Mouse (Mus musculus): ENCODE measurements around the gene Gap43. TPM values are rescaled to one million over a fixed set of nuclear protein-coding genes. Genes with fewer than 3 reads are reported as not detected.
"Not testable (repeated sequence)": the region's sequence is repeated elsewhere in the genome, so short reads cannot be mapped to it uniquely, and the experiment has no call there.

The Gap43 gene
- polyA plus RNA-seq, 1 experiment from 2014 or later: 120 TPM

GRCm38 (mm10) chr16:42262935-42263542, 77.4 kb downstream of the Gap43 start:
- H3K4me1 ChIP-seq: no peaks in the 10 kb centered on the region
- no peak overlapping the region for H3K9ac ChIP-seq
- H3K4me2 ChIP-seq (replicated peaks): no peak overlapping the region
- no peaks in the 10 kb centered on the region for H3K9me3 ChIP-seq
- no peak overlapping the region for H3K27ac ChIP-seq
- 83% methylated on average over 5 of the region's 5 CpGs for WGBS
- no peak overlapping the region for H3K4me3 ChIP-seq
- no peaks in the 10 kb centered on the region for H3K27me3 ChIP-seq
- no peaks in the 10 kb centered on the region for H3K36me3 ChIP-seq
- no peak for ATAC-seq (ENCODE audit: insufficient number of reproducible peaks, insufficient read depth, low FRiP score, low TSS enrichment)

GRCm38 (mm10) chr16:42255693-42256092, 84.8 kb downstream of the Gap43 start:
- H3K9me3 ChIP-seq: no peaks in the 10 kb centered on the region
- no peaks in the 10 kb centered on the region for H3K36me3 ChIP-seq
- H3K4me3 ChIP-seq: no peak overlapping the region
- no peak overlapping the region for H3K27ac ChIP-seq
- 76% methylated on average over 11 of the region's 11 CpGs for WGBS
- H3K9ac ChIP-seq: no peak overlapping the region
- ATAC-seq (ENCODE audit: insufficient number of reproducible peaks, insufficient read depth, low FRiP score, low TSS enrichment): no peak
- no peaks in the 10 kb centered on the region for H3K27me3 ChIP-seq
- H3K4me2 ChIP-seq (replicated peaks): no peak overlapping the region
- no peaks in the 10 kb centered on the region for H3K4me1 ChIP-seq

- Histone ChIP-seq H3K4me2 (replicated peaks) (no peak overlapping the region), H3K9ac (no peak overlapping the region), H3K4me3 (no peak overlapping the region), H3K4me1 (no peaks in the 10 kb centered on the region), H3K27me3 (no peaks in the 10 kb centered on the region), H3K27ac (no peak overlapping the region), H3K9me3 (no peaks in the 10 kb centered on the region), H3K36me3 (no peaks in the 10 kb centered on the region)
- ATAC-seq (ENCODE audit: insufficient number of reproducible peaks, insufficient read depth, low FRiP score, low TSS enrichment): no peak
- WGBS: 83% methylated on average over 3 of the region's 3 CpGs
These were observed 85.2 kb downstream of the Gap43 start for GRCm38 (mm10) chr16:42255222-42255621.

- no peak for ATAC-seq (ENCODE audit: insufficient number of reproducible peaks, insufficient read depth, low FRiP score, low TSS enrichment)
- H3K36me3 ChIP-seq: no peaks in the 10 kb centered on the region
- H3K4me3 ChIP-seq: no peak overlapping the region
- no peak overlapping the region for H3K4me2 ChIP-seq (replicated peaks)
- no peak overlapping the region for H3K9ac ChIP-seq
- no peaks in the 10 kb centered on the region for H3K27me3 ChIP-seq
- no peaks in the 10 kb centered on the region for H3K4me1 ChIP-seq
- WGBS: 72% methylated on average over 5 of the region's 5 CpGs
- H3K27ac ChIP-seq: no peak overlapping the region
- H3K9me3 ChIP-seq: no peaks in the 10 kb centered on the region
These were observed 88.2 kb downstream of the Gap43 start for GRCm38 (mm10) chr16:42252252-42252651.

GRCm38 (mm10) chr16:42244121-42244520, 96.3 kb downstream of the Gap43 start:
- H3K36me3 ChIP-seq; H3K27me3 ChIP-seq; H3K4me3 ChIP-seq; H3K4me2 ChIP-seq (replicated peaks); H3K9ac ChIP-seq; ATAC-seq (ENCODE audit: insufficient number of reproducible peaks, insufficient read depth, low FRiP score, low TSS enrichment); H3K9me3 ChIP-seq; H3K4me1 ChIP-seq; H3K27ac ChIP-seq: not testable (repeated sequence)
- WGBS: 83% methylated on average over 3 of the region's 3 CpGs

GRCm38 (mm10) chr16:42231306-42231705, 109.1 kb downstream of the Gap43 start:
- H3K9me3 ChIP-seq: no peaks in the 10 kb centered on the region
- no peak for ATAC-seq (ENCODE audit: insufficient number of reproducible peaks, insufficient read depth, low FRiP score, low TSS enrichment)
- whole genome bisulfite sequencing: 69% methylated on average over 4 of the region's 4 CpGs

More at GRCm38 (mm10) chr16:42231306-42231705, 109.1 kb downstream of the Gap43 start:
- Histone ChIP-seq H3K9ac (no peak overlapping the region), H3K27ac (no peak overlapping the region), H3K4me2 (replicated peaks) (no peak overlapping the region), H3K27me3 (no peaks in the 10 kb centered on the region), H3K4me1 (no peaks in the 10 kb centered on the region), H3K36me3 (no peaks in the 10 kb centered on the region), H3K4me3 (no peak overlapping the region)

Small RNAs within 50 kb of the gene (microRNA-seq; reads per million reads assigned to microRNA genes)
- 53.0 reads per million, percentile 44 among the genes with 10 or more reads in this experiment for gene Mir6540

Measured in embryonic facial prominence, embryonic 12.5 days (tissue).